Mouse (Mus musculus) liver, adult 2 months (tissue): ENCODE data around the gene Rarg. TPM values are rescaled to one million over a fixed set of nuclear protein-coding genes. Genes with fewer than 3 reads are reported as not detected.
A peak's percentile ranks its signal among the peaks of the same experiment; 100 is the strongest.

Experiments
- DNase-seq: peaks from one replicate; pipeline ENCODE4 v3.0.0-alpha.2; 2011; ENCODE audit warnings: low read depth, low spot score; ENCODE audit errors: extremely low read depth
- H3K27ac ChIP-seq: fragments of 200-500 bp; replicated peaks from 2 replicates; pipeline ENCODE4 v1.5.1; 2012; ENCODE audit warnings: low read depth, mild to moderate bottlenecking, control low read depth, inconsistent platforms, low read length; ENCODE audit not compliant: insufficient read depth
- H3K27me3 ChIP-seq: fragments of 200-500 bp; 2 replicates; pipeline ENCODE4 v1.6.1; 2012; ENCODE audit warnings: mild to moderate bottlenecking, moderate library complexity, low read length, inconsistent platforms; ENCODE audit not compliant: control insufficient read depth, insufficient read depth
- H3K36me3 ChIP-seq: fragments of 200-500 bp; 2 replicates; pipeline ENCODE4 v1.6.1; 2012; ENCODE audit warnings: low read length, inconsistent platforms; ENCODE audit not compliant: control insufficient read depth, insufficient read depth
- H3K4me1 ChIP-seq: fragments of 200-500 bp; 2 replicates; pipeline ENCODE4 v1.6.1; 2011; ENCODE audit warnings: low read length; ENCODE audit not compliant: control insufficient read depth, insufficient read depth
- H3K4me3 ChIP-seq: fragments of 200-500 bp; 2 replicates; pipeline ENCODE4 v1.5.1; 2011; ENCODE audit warnings: low read depth, mild to moderate bottlenecking, control low read depth, low read length, moderate library complexity; ENCODE audit not compliant: insufficient read depth
- H3K79me2 ChIP-seq: fragments of 200-500 bp; 2 replicates; pipeline ENCODE4 v1.6.1; 2012; ENCODE audit warnings: inconsistent platforms, mild to moderate bottlenecking, low read length, moderate library complexity; ENCODE audit not compliant: control insufficient read depth, insufficient read depth
- H3K9ac ChIP-seq: fragments of 200-500 bp; 2 replicates; pipeline ENCODE4 v1.6.1; 2012; ENCODE audit warnings: low read depth, mild to moderate bottlenecking, control low read depth, inconsistent platforms, low read length
- CTCF ChIP-seq: fragments of 200-500 bp; IDR thresholded peaks from 2 replicates; pipeline ENCODE4 v1.5.1; 2011; ENCODE audit warnings: low read depth, low read length, control low read depth
- POLR2A ChIP-seq: fragments of 200-500 bp; IDR thresholded peaks from 2 replicates; pipeline ENCODE4 v1.6.1; 2011; ENCODE audit warnings: low read length, control low read depth; ENCODE audit not compliant: insufficient read depth; ENCODE audit errors: extremely low read depth
- whole genome bisulfite sequencing: fragments of 180-500 bp; shearing (Covaris S2); methylation state at CpG from one replicate; pipeline ENCODE4 v1.1.7; 2018; 5-methylcytosine and 5-hydroxymethylcytosine counted together
- polyA plus RNA-seq: library from polyadenylated mRNA; depleted of rRNA; stranded (reverse); fragments of >200 nt; gene quantifications from 2 replicates; pipeline ENCODE4 v1.2.3, GENCODE M21; 2012
- total RNA-seq: library from RNA; depleted of rRNA; stranded (reverse); fragments of >200 nt; gene quantifications from 2 replicates; pipeline ENCODE4 v1.2.3, GENCODE M21; 2014

Gene Rarg
- total and polyA plus RNA-seq, 2 experiments, result 1.5 to 6.0 TPM

- 80% methylated on average over 3 of the region's 3 CpGs for WGBS
- Histone ChIP-seq H3K4me3 (no peak overlapping the region), H3K4me1 (peaks cover 4% of the 10 kb centered on the region), H3K36me3 (peaks cover 4% of the 10 kb centered on the region; the same call in 1 of the 2 replicates), H3K27ac (peak overlapping the region; percentile 26; the same call in 1 of the 2 replicates), H3K9ac (no peak overlapping the region), H3K27me3 (no peaks in the 10 kb centered on the region), H3K79me2 (peaks cover 10% of the 10 kb centered on the region; the same call in 1 of the 2 replicates)
- TF ChIP-seq CTCF (no peak), POLR2A (no peak)
- DNase-seq, result peak; percentile 24
These were observed 26.3 kb upstream of the Rarg start for GRCm38 (mm10) chr15:102283648-102284047.

DNA sequence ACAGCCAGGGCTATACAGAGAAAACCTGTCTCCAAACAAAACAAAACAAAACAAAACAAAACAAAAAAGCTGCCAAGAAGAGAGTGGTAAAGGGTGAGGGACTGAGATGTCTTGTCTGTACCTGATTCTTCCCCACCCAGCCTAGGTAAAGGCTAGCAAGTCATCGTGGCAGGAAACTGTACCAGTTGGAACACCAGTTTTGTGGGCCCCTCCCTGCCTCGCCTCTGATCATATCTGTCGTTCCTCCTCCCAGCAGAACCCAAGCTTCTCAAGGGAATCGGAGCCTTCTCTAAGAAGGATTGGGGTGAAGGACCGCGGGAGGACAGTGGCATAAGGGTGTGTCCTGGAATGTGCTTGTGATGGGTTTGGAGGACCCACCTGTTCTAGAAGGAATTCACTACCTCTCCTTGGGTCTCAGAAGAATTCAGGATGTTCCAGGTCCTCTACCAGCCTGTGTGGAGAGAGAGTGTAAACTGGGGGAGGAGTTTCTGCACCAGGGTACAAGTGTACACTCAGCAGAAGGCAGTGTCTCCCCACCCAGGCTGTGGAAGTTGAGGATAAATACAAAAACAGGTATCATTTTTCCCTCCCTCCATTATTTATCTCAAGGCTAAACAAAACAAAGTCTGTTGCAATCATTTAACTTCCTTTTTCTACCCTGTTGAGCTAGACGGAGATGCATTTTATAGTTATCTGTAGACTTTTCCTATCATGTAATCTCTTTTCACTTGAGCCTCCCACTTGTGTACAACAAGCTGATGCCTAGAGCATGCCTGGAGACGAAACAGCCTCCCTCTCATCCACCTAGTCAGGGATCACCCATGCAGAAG is 25.4 kb upstream of the Rarg start:
- Histone ChIP-seq H3K79me2 (peaks cover 10% of the 10 kb centered on the region; the same call in 1 of the 2 replicates), H3K36me3 (peaks cover 4% of the 10 kb centered on the region; the same call in 1 of the 2 replicates), H3K27me3 (no peaks in the 10 kb centered on the region), H3K4me1 (peaks cover 4% of the 10 kb centered on the region), H3K4me3 (no peak overlapping the region), H3K27ac (peak overlapping the region; percentile 25; the same call in 1 of the 2 replicates), H3K9ac (no peak overlapping the region)
- TF ChIP-seq POLR2A, result no peak
- no peak for TF ChIP-seq CTCF
- 76% methylated on average over 8 of the region's 8 CpGs for WGBS
- DNase-seq, result no peak

- peaks cover 10% of the 10 kb centered on the region; the same call in 1 of the 2 replicates for H3K79me2 ChIP-seq
- no peak overlapping the region for H3K9ac ChIP-seq
- H3K36me3 ChIP-seq, result peaks cover 4% of the 10 kb centered on the region; the same call in 1 of the 2 replicates
- no peaks in the 10 kb centered on the region for H3K27me3 ChIP-seq
- H3K4me3 ChIP-seq, result no peak overlapping the region
- no peak overlapping the region for H3K27ac ChIP-seq
- WGBS, result 94% methylated on average over 19 of the region's 19 CpGs
- no peak for DNase-seq
- peaks cover 4% of the 10 kb centered on the region for H3K4me1 ChIP-seq
- TF ChIP-seq POLR2A, result no peak
- TF ChIP-seq CTCF, result no peak
These were observed 23.3 kb upstream of the Rarg start for GRCm38 (mm10) chr15:102280623-102281022.

DNA sequence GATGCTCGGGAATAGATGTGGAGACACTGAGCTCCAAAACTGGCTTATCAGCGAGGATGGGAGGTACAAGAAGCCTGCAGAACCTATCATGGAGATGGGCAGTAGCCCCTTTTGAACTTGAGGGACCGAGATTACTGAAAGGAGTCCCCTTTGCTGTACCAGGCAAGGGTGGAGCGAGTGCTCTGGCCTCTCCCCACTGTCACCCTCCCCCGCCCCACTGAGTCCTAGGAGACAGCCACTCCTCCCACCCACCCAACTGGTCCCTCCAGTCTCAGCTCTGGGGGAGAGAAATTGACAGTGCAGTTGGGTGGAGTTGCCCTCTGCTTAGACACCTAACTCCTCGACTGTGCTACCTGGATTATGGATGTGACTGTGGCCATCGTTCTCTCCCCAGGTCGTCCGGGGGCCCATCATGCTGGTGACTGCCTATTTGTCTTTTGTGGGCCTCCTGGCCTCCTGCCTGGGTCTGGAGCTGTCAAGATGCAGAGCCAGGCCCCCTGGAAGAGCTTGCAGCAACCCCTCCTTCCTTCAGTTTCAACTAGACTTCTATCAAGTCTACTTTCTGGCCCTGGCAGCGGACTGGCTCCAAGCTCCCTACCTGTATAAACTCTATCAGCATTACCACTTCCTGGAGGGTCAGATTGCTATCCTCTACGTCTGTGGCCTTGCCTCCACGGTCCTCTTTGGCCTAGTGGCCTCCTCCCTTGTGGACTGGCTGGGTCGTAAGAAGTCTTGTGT is 22.6 kb upstream of the Rarg start:
- H3K36me3 ChIP-seq, result peaks cover 4% of the 10 kb centered on the region; the same call in 1 of the 2 replicates
- peak overlapping the region; percentile 98 for H3K4me3 ChIP-seq
- TF ChIP-seq POLR2A (no peak), CTCF (no peak)
- peaks cover 10% of the 10 kb centered on the region; the same call in 1 of the 2 replicates for H3K79me2 ChIP-seq
- no peak for DNase-seq
- peak overlapping the region; percentile 99 for H3K9ac ChIP-seq
- H3K4me1 ChIP-seq, result peaks cover 4% of the 10 kb centered on the region
- WGBS, result 30% methylated on average over 13 of the region's 13 CpGs
- H3K27me3 ChIP-seq, result no peaks in the 10 kb centered on the region
- peak overlapping the region; percentile 92 for H3K27ac ChIP-seq

- Histone ChIP-seq H3K9ac (peak within 1 kb of the TSS; percentile 99), H3K27me3 (no peaks in the 10 kb centered on the region), H3K27ac (peak within 1 kb of the TSS; percentile 92), H3K36me3 (peaks cover 4% of the 10 kb centered on the region; the same call in 1 of the 2 replicates), H3K4me1 (peaks cover 4% of the 10 kb centered on the region), H3K4me3 (peak within 1 kb of the TSS; percentile 98), H3K79me2 (peaks cover 10% of the 10 kb centered on the region; the same call in 1 of the 2 replicates)
- TF ChIP-seq CTCF, result peak; percentile 70
- TF ChIP-seq POLR2A, result peak; percentile 53
- peak; percentile 76 for DNase-seq
- WGBS, result under 1% methylated on average over 65 of the region's 65 CpGs
These were observed 21.9 kb upstream of the Rarg start, which contains the start of gene Mfsd5 for GRCm38 (mm10) chr15:102279092-102279782. Gene Mfsd5 (plus strand): TSS chr15:102279454.
